Mouse (Mus musculus) midbrain, embryonic 14.5 days (tissue): ENCODE data around the gene Gzmm. TPM values are rescaled to one million over a fixed set of nuclear protein-coding genes. Genes with fewer than 3 reads are reported as not detected.

Experiments
- ATAC-seq: fragments of 200-750 bp; cut with Nextera tagmentation; 2 replicates; pipeline ENCODE4 v1.8.0; 2017; ENCODE audit warnings: moderate number of reproducible peaks, moderate library complexity; ENCODE audit not compliant: low FRiP score, low TSS enrichment
- DNase-seq: peaks from one replicate; pipeline ENCODE4 v3.0.0-alpha.2; 2015
- H3K27ac ChIP-seq: fragments of 300-500 bp; sonication (generic); replicated peaks from 2 replicates; pipeline ENCODE4 v1.5.1; 2014; ENCODE audit warnings: mild to moderate bottlenecking, low read depth, low read length, moderate library complexity
- H3K27me3 ChIP-seq: fragments of 300-500 bp; sonication (generic); 2 replicates; pipeline ENCODE4 v1.6.1; 2014; ENCODE audit warnings: low read length, control low read depth, mixed read lengths; ENCODE audit not compliant: control insufficient read depth, insufficient read depth
- H3K36me3 ChIP-seq: fragments of 300-500 bp; sonication (generic); 2 replicates; pipeline ENCODE4 v1.6.1; 2014; ENCODE audit warnings: low read length, control low read depth; ENCODE audit not compliant: control insufficient read depth, insufficient read depth
- H3K4me1 ChIP-seq: fragments of 300-500 bp; sonication (generic); 2 replicates; pipeline ENCODE4 v1.6.1; 2014; ENCODE audit warnings: mild to moderate bottlenecking, antibody characterized with exemption, low read length, control low read depth; ENCODE audit not compliant: control insufficient read depth, insufficient read depth
- H3K4me2 ChIP-seq: fragments of 300-500 bp; sonication (generic); 2 replicates; pipeline ENCODE4 v1.6.1; 2014; ENCODE audit warnings: mild to moderate bottlenecking, low read length, moderate library complexity
- H3K4me3 ChIP-seq: fragments of 300-500 bp; sonication (generic); replicated peaks from 2 replicates; pipeline ENCODE4 v1.5.1; 2014; ENCODE audit warnings: low read depth, low read length
- H3K9ac ChIP-seq: fragments of 300-500 bp; sonication (generic); replicated peaks from 2 replicates; pipeline ENCODE4 v1.6.1; 2014; ENCODE audit warnings: mild to moderate bottlenecking, low read length, moderate library complexity
- H3K9me3 ChIP-seq: fragments of 300-500 bp; sonication (generic); 2 replicates; pipeline ENCODE4 v1.6.1; 2016; ENCODE audit warnings: low read length, control low read depth, mixed read lengths; ENCODE audit not compliant: control insufficient read depth
- WGBS: fragments of 180-500 bp; shearing (Covaris S2); extraction: QIAGEN DNeasy Blood & Tissue Kit; methylation state at CpG from one replicate; pipeline ENCODE4 v1.1.7; 2014; 5-methylcytosine and 5-hydroxymethylcytosine counted together
- polyA plus RNA-seq: library from polyadenylated mRNA; unstranded; fragments of >200 nt; fragmentation: Nextera tagmentation; extraction: Ambion mirVana; gene quantifications from 2 replicates; pipeline ENCODE4 v1.2.1, GENCODE M21; 2014

The Gzmm gene
- polyA plus RNA-seq, 1 experiment from 2014 or later: 1.1 TPM

DNA sequence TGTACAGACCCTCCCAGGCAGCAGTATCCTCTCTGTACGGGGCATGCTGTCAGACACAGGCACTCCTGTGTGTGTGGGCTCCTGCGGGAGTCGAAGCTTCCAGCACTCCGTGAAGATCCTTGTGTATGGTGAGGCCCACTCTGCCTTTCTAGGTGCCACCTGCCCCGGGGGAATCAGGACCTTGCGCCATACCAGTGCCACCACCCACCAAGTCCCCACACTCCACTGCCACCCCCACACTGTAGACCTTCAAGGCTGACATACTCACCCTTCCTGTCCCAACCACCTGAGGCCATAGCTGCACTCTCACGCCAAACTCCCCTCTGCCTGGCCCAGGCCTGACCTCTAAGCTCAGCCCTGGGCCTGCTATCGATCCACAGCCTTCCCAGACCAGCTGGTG lies 23.8 kb upstream of the Gzmm start:
- Histone ChIP-seq H3K36me3 (no peaks in the 10 kb centered on the region), H3K4me2 (no peak overlapping the region), H3K4me1 (peaks cover 5% of the 10 kb centered on the region), H3K9me3 (no peaks in the 10 kb centered on the region), H3K27ac (no peak overlapping the region), H3K9ac (no peak overlapping the region), H3K4me3 (no peak overlapping the region), H3K27me3 (no peaks in the 10 kb centered on the region)
- ATAC-seq: no peak
- WGBS: 85% methylated on average over 8 of the region's 8 CpGs
- DNase-seq: no peak

DNA sequence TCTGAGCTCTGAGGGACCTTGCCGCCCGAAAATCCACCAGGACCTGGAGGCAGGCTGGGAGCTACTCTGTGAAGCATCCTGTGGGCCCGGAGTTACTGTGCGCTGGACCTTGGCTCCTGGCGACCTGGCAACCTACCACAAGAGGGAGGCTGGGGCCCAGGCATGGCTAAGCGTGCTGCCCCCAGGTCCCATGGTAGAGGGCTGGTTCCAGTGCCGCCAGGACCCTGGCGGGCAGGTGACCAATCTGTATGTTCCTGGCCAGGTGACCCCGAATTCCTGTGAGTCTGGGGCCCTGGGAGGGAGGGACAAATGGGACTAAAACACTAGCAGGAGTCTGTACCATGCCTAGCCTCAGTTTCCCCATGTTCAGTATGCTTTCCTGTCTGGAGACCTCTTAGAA lies 22.3 kb upstream of the Gzmm start:
- ATAC-seq: no peak
- no peaks in the 10 kb centered on the region for H3K9me3 ChIP-seq
- H3K4me3 ChIP-seq: no peak overlapping the region
- 76% methylated on average over 9 of the region's 9 CpGs for WGBS
- no peak overlapping the region for H3K9ac ChIP-seq
- no peak overlapping the region for H3K4me2 ChIP-seq
- no peaks in the 10 kb centered on the region for H3K27me3 ChIP-seq
- H3K4me1 ChIP-seq: peaks cover 16% of the 10 kb centered on the region
- H3K27ac ChIP-seq: no peak overlapping the region
- no peak for DNase-seq
- no peaks in the 10 kb centered on the region for H3K36me3 ChIP-seq

DNA sequence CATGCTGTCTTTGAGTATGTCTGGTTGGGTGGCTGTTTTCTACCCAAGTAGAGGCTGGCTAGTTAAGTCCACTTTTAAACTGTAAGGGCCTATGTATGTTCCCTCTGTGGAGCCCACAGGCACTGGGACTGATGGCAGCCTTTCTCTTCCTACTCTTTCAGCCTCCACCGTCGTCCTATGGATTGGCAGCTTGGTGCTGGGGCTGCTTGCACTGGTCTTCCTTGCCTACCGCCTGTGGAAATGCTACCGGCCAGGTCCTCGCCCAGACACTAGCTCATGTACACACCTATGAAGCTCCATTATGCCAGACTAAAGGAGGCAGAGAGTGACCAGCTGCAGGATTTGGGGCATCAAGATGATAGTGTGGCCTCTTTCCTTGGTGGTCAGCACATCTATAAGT lies 20.7 kb upstream of the Gzmm start:
- 91% methylated on average over 5 of the region's 5 CpGs for WGBS
- Histone ChIP-seq H3K9me3 (no peaks in the 10 kb centered on the region), H3K4me2 (peak overlapping the region; percentile 88), H3K36me3 (0 out of 2 replicates have a peak, but pooled peaks cover 6% of the 10 kb centered on the region), H3K27ac (peak overlapping the region; percentile 98), H3K4me3 (peak overlapping the region; percentile 98; the same call in 1 of the 2 replicates), H3K9ac (no peak overlapping the region; the same call in 1 of the 2 replicates), H3K27me3 (no peaks in the 10 kb centered on the region), H3K4me1 (peaks cover 16% of the 10 kb centered on the region)
- ATAC-seq (no peak), DNase-seq (no peak)

- H3K4me2 ChIP-seq: peak within 1 kb of the TSS; percentile 88
- peak within 1 kb of the TSS; percentile 91 for H3K9ac ChIP-seq
- peak within 1 kb of the TSS; percentile 98 for H3K27ac ChIP-seq
- peak within 1 kb of the TSS; percentile 98 for H3K4me3 ChIP-seq
- peak; percentile 95 for DNase-seq
- H3K27me3 ChIP-seq: no peaks in the 10 kb centered on the region
- 0 out of 2 replicates have a peak, but pooled peaks cover 6% of the 10 kb centered on the region for H3K36me3 ChIP-seq
- H3K4me1 ChIP-seq: peaks cover 16% of the 10 kb centered on the region
- no peaks in the 10 kb centered on the region for H3K9me3 ChIP-seq
- WGBS: under 1% methylated on average over 45 of the region's 45 CpGs
- peak; percentile 83 for ATAC-seq
Measured at GRCm38 (mm10) chr10:79668771-79669575, 19.8 kb upstream of the Gzmm start, which contains the start of gene Tpgs1. Tpgs1 (plus strand) TSS chr10:79669369.

DNA sequence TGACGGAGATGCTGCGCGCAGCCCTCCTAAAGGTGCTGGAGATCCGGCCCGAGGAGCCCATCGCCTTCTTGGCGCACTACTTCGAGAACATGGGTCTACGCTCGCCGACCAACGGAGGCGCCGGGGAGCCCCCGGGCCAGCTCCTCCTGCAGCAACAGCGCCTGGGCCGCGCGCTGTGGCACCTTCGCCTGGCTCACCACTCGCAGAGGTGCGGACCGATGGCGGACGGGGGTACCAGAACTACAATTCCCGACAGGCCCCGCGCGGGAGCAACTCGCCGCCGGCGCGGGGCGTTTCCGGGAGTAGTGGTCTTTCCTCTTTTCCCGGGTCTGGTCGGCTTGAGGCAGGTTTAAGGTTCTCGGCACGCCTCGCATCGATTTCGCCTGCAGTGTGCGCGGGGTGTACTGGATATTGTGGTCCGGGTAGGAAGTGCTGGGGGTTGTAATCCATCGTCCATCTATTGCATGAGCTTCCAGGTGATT lies 19.2 kb upstream of the Gzmm start:
- Histone ChIP-seq H3K9me3 (no peaks in the 10 kb centered on the region), H3K27ac (peak overlapping the region; percentile 98), H3K4me3 (peak overlapping the region; percentile 98), H3K4me2 (peak overlapping the region; percentile 88), H3K27me3 (no peaks in the 10 kb centered on the region), H3K36me3 (0 out of 2 replicates have a peak, but pooled peaks cover 6% of the 10 kb centered on the region), H3K9ac (peak overlapping the region; percentile 91), H3K4me1 (peaks cover 16% of the 10 kb centered on the region)
- under 1% methylated on average over 47 of the region's 47 CpGs for WGBS
- peak; percentile 94 for DNase-seq
- peak; percentile 78 for ATAC-seq

- Histone ChIP-seq H3K36me3 (0 out of 2 replicates have a peak, but pooled peaks cover 6% of the 10 kb centered on the region), H3K9me3 (no peaks in the 10 kb centered on the region), H3K9ac (peak overlapping the region; percentile 91), H3K27me3 (no peaks in the 10 kb centered on the region), H3K4me2 (peak overlapping the region; percentile 88), H3K4me1 (peaks cover 16% of the 10 kb centered on the region), H3K4me3 (peak overlapping the region; percentile 98), H3K27ac (peak overlapping the region; percentile 98)
- WGBS: 34% methylated on average over 15 of the region's 15 CpGs
- no peak for DNase-seq
- peak; percentile 24; the same call in 1 of the 2 replicates for ATAC-seq
Measured at GRCm38 (mm10) chr10:79670071-79670888, 18.5 kb upstream of the Gzmm start.

DNA sequence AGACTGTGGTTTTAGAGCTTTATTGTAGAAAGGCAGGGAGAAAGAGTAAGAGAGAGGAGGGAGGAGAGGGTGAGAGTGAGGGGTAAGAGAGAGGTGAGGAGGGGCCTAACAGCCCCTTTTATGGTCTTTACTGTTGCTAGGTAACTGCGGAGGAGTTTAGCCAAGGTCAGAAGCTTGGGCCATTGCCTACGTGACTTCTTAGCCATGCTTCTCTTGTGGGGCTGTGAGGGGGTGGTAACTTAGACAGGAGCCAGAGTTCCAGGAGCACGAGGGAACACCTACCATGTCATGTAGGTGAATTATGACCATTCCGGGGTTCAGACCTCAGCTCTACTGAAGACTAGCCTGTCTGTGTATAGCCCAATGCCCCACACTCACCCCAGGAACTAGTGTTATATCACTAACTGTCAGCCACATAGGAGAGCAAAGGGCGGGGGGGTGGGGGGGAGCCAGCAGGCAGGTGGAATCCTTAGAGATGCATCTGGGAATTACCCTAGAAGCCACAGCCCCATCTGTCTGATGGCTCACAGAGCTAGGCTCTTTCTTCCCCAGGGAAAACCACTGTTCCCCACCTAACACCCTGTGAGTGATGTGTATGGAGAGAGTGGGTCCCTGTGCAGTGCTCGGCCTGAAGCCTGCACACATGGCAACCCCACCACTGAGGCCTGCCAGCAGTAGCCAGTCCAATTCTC lies 17.3 kb upstream of the Gzmm start:
- ATAC-seq (no peak), DNase-seq (no peak)
- Histone ChIP-seq H3K36me3 (peaks cover 16% of the 10 kb centered on the region), H3K9me3 (no peaks in the 10 kb centered on the region), H3K4me1 (peaks cover 16% of the 10 kb centered on the region), H3K4me3 (no peak overlapping the region), H3K27me3 (no peaks in the 10 kb centered on the region), H3K4me2 (no peak overlapping the region), H3K27ac (no peak overlapping the region), H3K9ac (no peak overlapping the region)
- WGBS: 72% methylated on average over 6 of the region's 6 CpGs

DNA sequence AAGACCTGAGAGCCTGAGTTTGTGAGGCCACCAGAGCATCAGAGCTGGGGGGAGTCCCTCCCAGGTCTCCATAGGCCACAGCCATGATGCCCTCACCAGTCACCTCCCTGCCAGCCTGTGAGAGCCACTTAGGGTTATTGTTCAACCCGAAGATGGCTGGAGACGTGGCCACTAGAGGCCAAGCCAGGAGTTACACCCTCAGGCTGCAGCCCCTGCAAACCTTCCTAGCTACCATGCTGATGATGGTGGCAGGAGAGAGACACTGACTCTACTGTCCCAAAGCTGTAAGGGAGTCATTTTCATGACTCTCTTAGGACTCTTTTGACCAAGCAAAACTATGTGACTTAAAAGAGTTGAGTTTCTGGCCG lies 16.7 kb upstream of the Gzmm start:
- ATAC-seq: no peak
- Histone ChIP-seq H3K27me3 (no peaks in the 10 kb centered on the region), H3K4me2 (no peak overlapping the region), H3K36me3 (peaks cover 16% of the 10 kb centered on the region), H3K4me1 (peaks cover 16% of the 10 kb centered on the region), H3K27ac (no peak overlapping the region), H3K9ac (no peak overlapping the region), H3K9me3 (no peaks in the 10 kb centered on the region), H3K4me3 (no peak overlapping the region)
- no peak for DNase-seq
- 61% methylated on average over 3 of the region's 3 CpGs for WGBS
